Mouse (Mus musculus) megakaryocyte progenitor cell, adult 5-6 weeks (primary cell): ENCODE measurements around the gene Dlgap1. TPM values are rescaled to one million over a fixed set of nuclear protein-coding genes. Genes with fewer than 3 reads are reported as not detected.
A peak's percentile ranks its signal among the peaks of the same experiment; 100 is the strongest.
"Not testable (repeated sequence)": the region's sequence is repeated elsewhere in the genome, so short reads cannot be mapped to it uniquely, and the experiment has no call there.

ENCODE experiments used
- ATAC-seq: replicated peaks from 2 replicates; pipeline ENCODE4 v1.8.0; 2016; ENCODE audit warnings: mild to moderate bottlenecking, moderate TSS enrichment, inconsistent platforms; ENCODE audit not compliant: poor library complexity
- total RNA-seq, 2 experiments: library from RNA; stranded (forward) in 1 of 2; stranded (reverse) in 1 of 2; fragments of 157-497, 149-512 nt in 1 of 2; fragments of 200-1000 nt in 1 of 2; gene quantifications; 2 replicates each; pipeline versions ENCODE4 v1.2.3 to v1.2.4; 2015 to 2017

Dlgap1 gene
- total RNA-seq, 2 experiments from 2014 or later: not detected

- ATAC-seq: no peak
These were observed 861.3 kb downstream of the Dlgap1 start for GRCm38 (mm10) chr17:70829943-70830715.

GRCm38 (mm10) chr17:70831591-70831990, 862.7 kb downstream of the Dlgap1 start:
- no peak for ATAC-seq

GRCm38 (mm10) chr17:70832544-70832943, 863.7 kb downstream of the Dlgap1 start:
- peak; percentile 94 for ATAC-seq

- no peak; the same call in 1 of the 2 replicates for ATAC-seq
These were observed 865.6 kb downstream of the Dlgap1 start for GRCm38 (mm10) chr17:70834430-70834965.

GRCm38 (mm10) chr17:70835071-70835790, 866.4 kb downstream of the Dlgap1 start:
- ATAC-seq: no peak

GRCm38 (mm10) chr17:70836820-70837219, 867.9 kb downstream of the Dlgap1 start:
- ATAC-seq: no peak

- ATAC-seq: not testable (repeated sequence)
These were observed 868.6 kb downstream of the Dlgap1 start for GRCm38 (mm10) chr17:70837474-70837873.

GRCm38 (mm10) chr17:70838031-70838430, 869.2 kb downstream of the Dlgap1 start:
- ATAC-seq: no peak

GRCm38 (mm10) chr17:70838533-70838932, 869.7 kb downstream of the Dlgap1 start:
- ATAC-seq: no peak

- no peak for ATAC-seq
These were observed 874.4 kb downstream of the Dlgap1 start for GRCm38 (mm10) chr17:70843252-70843651.

- no peak for ATAC-seq
These were observed 876.1 kb downstream of the Dlgap1 start for GRCm38 (mm10) chr17:70844971-70845370.

GRCm38 (mm10) chr17:70845543-70845942, 876.7 kb downstream of the Dlgap1 start:
- ATAC-seq: no peak

- no peak for ATAC-seq
These were observed 877.3 kb downstream of the Dlgap1 start for GRCm38 (mm10) chr17:70846111-70846644.

GRCm38 (mm10) chr17:70847086-70847485, 878.2 kb downstream of the Dlgap1 start:
- ATAC-seq: peak; percentile 27

GRCm38 (mm10) chr17:70847751-70848510, 879.1 kb downstream of the Dlgap1 start:
- no peak for ATAC-seq

- 0 out of 2 replicates have a peak, but pooled peaks have one; percentile 4 for ATAC-seq
These were observed 879.9 kb downstream of the Dlgap1 start for GRCm38 (mm10) chr17:70848511-70849398.

GRCm38 (mm10) chr17:70849399-70850232, 880.7 kb downstream of the Dlgap1 start:
- peak; percentile 13 for ATAC-seq

- ATAC-seq: 0 out of 2 replicates have a peak, but pooled peaks have one; percentile 3
These were observed 881.5 kb downstream of the Dlgap1 start for GRCm38 (mm10) chr17:70850233-70850995.
